Mouse (Mus musculus): ENCODE data around the gene Cfap73. TPM values are rescaled to one million over a fixed set of nuclear protein-coding genes. Genes with fewer than 3 reads are reported as not detected.

The Cfap73 gene
- total and polyA plus RNA-seq, 3 experiments: 0.25 TPM; not detected in 2

DNA sequence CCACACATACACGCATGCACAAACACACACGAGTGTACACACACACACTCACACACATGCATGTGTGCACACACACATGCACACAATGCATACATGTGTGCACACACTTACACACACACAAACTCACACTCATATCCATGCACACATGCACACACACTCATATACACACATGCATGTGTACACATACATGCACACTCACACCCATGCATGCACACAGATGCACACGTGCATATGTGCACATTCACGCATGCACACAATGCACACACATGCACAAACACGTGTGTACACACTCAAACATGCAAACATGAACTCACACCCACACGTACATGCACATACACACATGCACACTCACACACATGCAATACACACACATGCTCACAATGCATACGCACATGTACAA, 6.1 kb upstream of the Cfap73 start:
- Histone ChIP-seq H3K79me2 (ENCODE audit: control insufficient read depth, insufficient read depth, low read length, poor library complexity) (no peaks in the 10 kb centered on the region), H3K9me3 (replicated peaks; ENCODE audit: insufficient read depth, low read length) (no peaks in the 10 kb centered on the region), H3K27me3 (ENCODE audit: control insufficient read depth in 1 of 2, insufficient read depth in 2 of 2, low read length in 2 of 2) (no peaks in the 10 kb centered on the region; a peak in 2 of 4 replicates), H3K36me3 (ENCODE audit: control insufficient read depth in 1 of 2, insufficient read depth in 2 of 2, low read length in 2 of 2) (peaks cover 0 to 6% of the 10 kb centered on the region in 2 experiments; a peak in 2 of 4 replicates), H3K9ac (ENCODE audit: control insufficient read depth, low read depth, low read length, poor library complexity, severe bottlenecking) (no peak overlapping the region), H3K4me1 (ENCODE audit: control insufficient read depth in 1 of 2, insufficient read depth in 2 of 2, low read length in 2 of 2) (peaks cover 0 to 13% of the 10 kb centered on the region in 2 experiments; a peak in 2 of 4 replicates), H3K27ac (ENCODE audit: control insufficient read depth, low read depth, low read length) (no peak overlapping the region), H3K4me3 (ENCODE audit: control insufficient read depth in 1 of 2, insufficient read depth in 1 of 2, low read depth in 2 of 2, low read length in 2 of 2) (no peak overlapping the region)
- DNase-seq (ENCODE audit: low read depth, low spot score): no peak
- TF ChIP-seq CHD1 (IDR thresholded peaks at IDR 0.05; ENCODE audit: low read depth, low read length) (no peak), POLR2AphosphoS5 (IDR thresholded peaks at IDR 0.05; ENCODE audit: borderline replicate concordance, low read depth, low read length) (0 out of 2 replicates have a peak, but pooled peaks have one; percentile 86)

DNA sequence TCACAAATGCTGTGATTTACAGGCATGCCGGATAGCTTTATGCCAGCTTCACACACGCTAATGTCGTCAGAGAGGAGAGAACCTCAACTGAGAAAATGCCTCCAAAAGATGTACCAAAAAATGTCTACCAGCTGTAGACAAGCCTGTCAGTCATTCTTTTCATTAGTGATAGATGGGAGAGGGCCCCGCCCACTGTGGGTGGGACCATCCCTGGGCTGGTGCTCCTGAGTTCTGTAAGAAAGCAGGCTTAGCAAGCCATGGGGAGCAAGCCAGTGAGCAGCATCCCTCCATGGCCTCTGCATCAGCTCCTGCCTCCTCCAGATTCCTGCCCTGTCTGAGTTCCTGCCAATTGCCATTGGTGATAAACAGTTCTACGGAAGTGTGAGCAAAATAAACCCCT, 1.6 kb upstream of the Cfap73 start:
- Histone ChIP-seq H3K4me3 (ENCODE audit: control insufficient read depth in 1 of 2, insufficient read depth in 1 of 2, low read depth in 2 of 2, low read length in 2 of 2) (no peak overlapping the region), H3K36me3 (ENCODE audit: control insufficient read depth in 1 of 2, insufficient read depth in 2 of 2, low read length in 2 of 2) (no peaks in the 10 kb centered on the region), H3K27me3 (ENCODE audit: control insufficient read depth in 1 of 2, insufficient read depth in 2 of 2, low read length in 2 of 2) (no peaks in the 10 kb centered on the region; a peak in 1 of 4 replicates), H3K9ac (ENCODE audit: control insufficient read depth, low read depth, low read length, poor library complexity, severe bottlenecking) (no peak overlapping the region), H3K27ac (ENCODE audit: control insufficient read depth, low read depth, low read length) (no peak overlapping the region), H3K4me1 (ENCODE audit: control insufficient read depth in 1 of 2, insufficient read depth in 2 of 2, low read length in 2 of 2) (no peaks in the 10 kb centered on the region), H3K79me2 (ENCODE audit: control insufficient read depth, insufficient read depth, low read length, poor library complexity) (no peaks in the 10 kb centered on the region), H3K9me3 (replicated peaks; ENCODE audit: insufficient read depth, low read length) (no peaks in the 10 kb centered on the region)
- no peak for TF ChIP-seq CHD2 (IDR thresholded peaks at IDR 0.05; ENCODE audit: low read length)
- no peak for TF ChIP-seq MAX (IDR thresholded peaks at IDR 0.05; ENCODE audit: low read length)
- no peak for TF ChIP-seq SIN3A (IDR thresholded peaks at IDR 0.05; ENCODE audit: low read length)
- TF ChIP-seq MYB (IDR thresholded peaks at IDR 0.05; ENCODE audit: low read depth, low read length): no peak
- no peak for TF ChIP-seq USF2 (IDR thresholded peaks at IDR 0.05; ENCODE audit: borderline replicate concordance in 1 of 2, insufficient read depth in 1 of 2, low read depth in 1 of 2, low read length in 2 of 2)
- no peak for TF ChIP-seq ETS1 (IDR thresholded peaks at IDR 0.05; ENCODE audit: low read depth, low read length)
- no peak for TF ChIP-seq KAT2A (conservative IDR thresholded peaks at IDR 0.05; ENCODE audit: low read depth, low read length)
- no peak for TF ChIP-seq GABPA (IDR thresholded peaks at IDR 0.05; ENCODE audit: low read depth, low read length)
- no peak for TF ChIP-seq USF1 (IDR thresholded peaks at IDR 0.05; ENCODE audit: low read depth, low read length)
- TF ChIP-seq POLR2A (IDR thresholded peaks at IDR 0.05; ENCODE audit: control insufficient read depth in 1 of 2, insufficient read depth in 1 of 2, low read depth in 1 of 2, low read length in 2 of 2, poor library complexity in 1 of 2): no peak
- TF ChIP-seq CTCF (IDR thresholded peaks at IDR 0.05 in 2 of 3, conservative IDR thresholded peaks at IDR 0.05 in 1 of 3; ENCODE audit: control insufficient read depth in 1 of 3, insufficient read depth in 1 of 3, low read depth in 2 of 3, low read length in 3 of 3, poor library complexity in 1 of 3, severe bottlenecking in 1 of 3): no peak
- no peak for TF ChIP-seq BHLHE40 (IDR thresholded peaks at IDR 0.05; ENCODE audit: borderline replicate concordance, low read depth, low read length)
- no peak for TF ChIP-seq EP300 (IDR thresholded peaks at IDR 0.05; ENCODE audit: low read depth in 1 of 2, low read length in 2 of 2)
- TF ChIP-seq CHD1 (IDR thresholded peaks at IDR 0.05; ENCODE audit: low read depth, low read length): no peak
- no peak for TF ChIP-seq MEF2A (IDR thresholded peaks at IDR 0.05; ENCODE audit: extremely low read depth, insufficient replicate concordance, low read depth, low read length, poor library complexity, severe bottlenecking)
- TF ChIP-seq JUND (IDR thresholded peaks at IDR 0.05; ENCODE audit: low read depth, low read length): no peak
- no peak for TF ChIP-seq ZKSCAN1 (IDR thresholded peaks at IDR 0.05; ENCODE audit: low read depth, low read length)
- no peak for TF ChIP-seq HCFC1 (IDR thresholded peaks at IDR 0.05; ENCODE audit: low read depth, low read length)
- DNase-seq (ENCODE audit: low read depth, low spot score): no peak

Measured in MEL (cell line).